In genomic region chr14:86115254-86116057, GRCm38 (mm10) we compare ENCODE assay signal across 27 mouse cellular contexts.
DNase-seq lines count a peak whose midpoint lies in the region; ATAC-seq and TF ChIP-seq lines count a peak whose summit lies in the region.
"Had no signal": no experiment of that assay in that cellular context is flagged by ENCODE, and none has a peak within 500 bp of the region (broad histone marks: within the 10 kb centered on the region; RNA-seq: fewer than 3 reads in every experiment).

No protein-coding gene starts in this region.

- no peak; the same call in 1 of the 2 replicates for ATAC-seq in heart, postnatal 0 days (ENCODE audit: insufficient read depth, low read depth)
- ATAC-seq in lung, embryonic 15.5 days (ENCODE audit: borderline replicate concordance, extremely low read depth, low FRiP score, low TSS enrichment), result peak; percentile 69; the same call in 1 of the 2 replicates
- ATAC-seq: forebrain, embryonic 15.5 days; hindbrain, postnatal 0 days; intestine, embryonic 15.5 days; midbrain, embryonic 16.5 days had no signal

- H3K4me2 ChIP-seq in heart, postnatal 0 days (ENCODE audit: low read depth, low read length), result no peak overlapping the region
- no peak overlapping the region for H3K4me2 ChIP-seq in lung, embryonic 15.5 days
- H3K4me2 ChIP-seq: forebrain, embryonic 15.5 days; hindbrain, embryonic 12.5 days; intestine, embryonic 15.5 days; midbrain, embryonic 11.5 days had no signal

- 29% methylated on average over 4 of the region's 4 CpGs for WGBS in heart, postnatal 0 days
- WGBS in heart, embryonic 10.5 days, result 33% methylated on average over 4 of the region's 4 CpGs
- 25% methylated on average over 4 of the region's 4 CpGs for WGBS in lung, embryonic 15.5 days

- H3K36me3 ChIP-seq in heart, postnatal 0 days (replicated peaks; ENCODE audit: control insufficient read depth, insufficient read depth, low read length), result no peaks in the 10 kb centered on the region
- H3K36me3 ChIP-seq in heart, embryonic 10.5 days, result no peaks in the 10 kb centered on the region
- H3K36me3 ChIP-seq in lung, embryonic 15.5 days, result no peaks in the 10 kb centered on the region
- H3K36me3 ChIP-seq: forebrain, embryonic 15.5 days; hindbrain, embryonic 12.5 days; intestine, embryonic 15.5 days had no signal

- H3K27ac ChIP-seq in heart, postnatal 0 days (ENCODE audit: low read depth), result no peak overlapping the region
- H3K27ac ChIP-seq in heart, embryonic 10.5 days, result no peak overlapping the region
- 0 out of 2 replicates have a peak overlapping the region, but pooled peaks have one; percentile 17 for H3K27ac ChIP-seq in lung, embryonic 15.5 days
- H3K27ac ChIP-seq: forebrain, embryonic 15.5 days; hindbrain, embryonic 12.5 days; hindbrain, postnatal 0 days; intestine, embryonic 15.5 days; liver, embryonic 14.5 days had no signal

- intact Hi-C loops in heart, postnatal 25 days (cut with DNase I), result no loop called here

- TF ChIP-seq CTCF in heart, postnatal 0 days (IDR thresholded peaks at IDR 0.05; ENCODE audit: low read depth), result no peak

- TF ChIP-seq EP300 in heart, postnatal 0 days (IDR thresholded peaks at IDR 0.05; ENCODE audit: low read depth), result no peak

- no peak overlapping the region for H3K9ac ChIP-seq in heart, postnatal 0 days (replicated peaks; ENCODE audit: low read depth, low read length)
- H3K9ac ChIP-seq in lung, embryonic 15.5 days, result no peak overlapping the region
- H3K9ac ChIP-seq: forebrain, embryonic 15.5 days; hindbrain, embryonic 12.5 days; intestine, embryonic 15.5 days; liver, embryonic 14.5 days had no signal

- peak; percentile 62 to 68 for DNase-seq in cerebellum, postnatal 10 days
- no peak for DNase-seq in cerebellum, adult 9-10 months
- peak; percentile 1 for DNase-seq in heart, adult 8-10 months (ENCODE audit: low spot score)
- no peak for DNase-seq in heart, postnatal 25 days (ENCODE audit: low spot score)
- peak; percentile 19 for DNase-seq in heart, postnatal 0 days (ENCODE audit: low spot score)
- no peak for DNase-seq in heart, embryonic 10.5 days (ENCODE audit: low spot score)
- no peak for DNase-seq in lung, postnatal 14 days
- DNase-seq: adrenal gland, adult 8-10 months; cerebellum, adult 8-10 months; gastrocnemius, postnatal 25 days; kidney, adult 8-10 months; kidney, postnatal 10 days; layer of hippocampus, postnatal 36 days; liver; lung, postnatal 36 days; right cerebral cortex, postnatal 25 days; spleen, adult 18-20 months; thymus, postnatal 14 days had no signal

- H3K27me3 ChIP-seq in heart, postnatal 0 days (ENCODE audit: control insufficient read depth, insufficient read depth, low read length), result no peaks in the 10 kb centered on the region
- no peaks in the 10 kb centered on the region for H3K27me3 ChIP-seq in heart, embryonic 10.5 days (ENCODE audit: insufficient read depth, poor library complexity, severe bottlenecking)
- H3K27me3 ChIP-seq in lung, embryonic 15.5 days, result no peaks in the 10 kb centered on the region
- H3K27me3 ChIP-seq: CH12.LX; forebrain, embryonic 15.5 days; hindbrain, embryonic 12.5 days; intestine, embryonic 15.5 days had no signal

- no peak overlapping the region for H3K4me3 ChIP-seq in heart, postnatal 0 days (ENCODE audit: low read depth, low read length)
- no peak overlapping the region for H3K4me3 ChIP-seq in heart, embryonic 10.5 days
- no peak overlapping the region for H3K4me3 ChIP-seq in lung, embryonic 15.5 days
- H3K4me3 ChIP-seq: forebrain, embryonic 15.5 days; hindbrain, embryonic 12.5 days; intestine, embryonic 15.5 days had no signal

- H3K4me1 ChIP-seq in heart, postnatal 0 days (ENCODE audit: control insufficient read depth, insufficient read depth), result no peaks in the 10 kb centered on the region
- peaks cover 8% of the 10 kb centered on the region; the same call in 1 of the 2 replicates for H3K4me1 ChIP-seq in heart, embryonic 10.5 days
- peaks cover 11% of the 10 kb centered on the region for H3K4me1 ChIP-seq in lung, embryonic 15.5 days
- H3K4me1 ChIP-seq: hindbrain, embryonic 12.5 days; intestine, embryonic 15.5 days had no signal

- H3K9me3 ChIP-seq in heart, postnatal 0 days (replicated peaks; ENCODE audit: control insufficient read depth, low read length), result no peaks in the 10 kb centered on the region
- no peaks in the 10 kb centered on the region for H3K9me3 ChIP-seq in heart, embryonic 10.5 days
- no peaks in the 10 kb centered on the region for H3K9me3 ChIP-seq in lung, embryonic 15.5 days
- H3K9me3 ChIP-seq: forebrain, embryonic 15.5 days; hindbrain, embryonic 12.5 days; intestine, embryonic 15.5 days had no signal

Comparison
In these comparisons a context has a peak if more than half of its experiments do, and no peak if none do; other contexts are left out.
1. DNase-seq: peak in cerebellum, postnatal 10 days (2 of 2), heart, adult 8-10 months (single experiment) and heart, postnatal 0 days (single experiment); none in cerebellum, adult 9-10 months (single experiment), heart, postnatal 25 days (single experiment), heart, embryonic 10.5 days (single experiment) and lung, postnatal 14 days (single experiment).